Comparison of ENCODE assay signal across 17 mouse cellular contexts in genomic region chr15:78699513-78699912, GRCm38 (mm10). TPM values are rescaled to one million over a fixed set of nuclear protein-coding genes. Genes with fewer than 3 reads are reported as not detected.
"Had no signal": no experiment of that assay in that cellular context is flagged by ENCODE, and none has a peak within 500 bp of the region (broad histone marks: within the 10 kb centered on the region; RNA-seq: fewer than 3 reads in every experiment).

No protein-coding gene starts in this region.

- H3K27me3 ChIP-seq: midbrain, embryonic 15.5 days had no signal

- H3K9ac ChIP-seq: lung, embryonic 14.5 days; midbrain, embryonic 13.5 days; midbrain, embryonic 15.5 days; neural tube, embryonic 12.5 days; stomach, embryonic 15.5 days had no signal

- H3K27ac ChIP-seq: macrophage; midbrain, embryonic 13.5 days; midbrain, embryonic 15.5 days; neural tube, embryonic 12.5 days; stomach, embryonic 15.5 days; stomach, postnatal 0 days had no signal

- DNase-seq: lung, adult 18-20 months; lung, embryonic 14.5 days; lung, postnatal 10 days; right cerebral cortex, postnatal 14 days; thymus, adult 2 months; thymus, postnatal 25 days; thymus, postnatal 4 days had no signal

- H3K9me3 ChIP-seq: megakaryocyte, embryonic 14.5 days; midbrain, embryonic 13.5 days; midbrain, embryonic 15.5 days; neural tube, embryonic 12.5 days; stomach, embryonic 15.5 days had no signal

- H3K4me3 ChIP-seq: midbrain, embryonic 13.5 days; midbrain, embryonic 15.5 days; neural tube, embryonic 12.5 days; stomach, embryonic 15.5 days had no signal

- H3K4me2 ChIP-seq: lung, embryonic 14.5 days; midbrain, embryonic 11.5 days; midbrain, embryonic 13.5 days; midbrain, embryonic 15.5 days; neural tube, embryonic 12.5 days; stomach, embryonic 15.5 days had no signal

- H3K4me1 ChIP-seq: stomach, embryonic 15.5 days had no signal

- H3K36me3 ChIP-seq: midbrain, embryonic 13.5 days; midbrain, embryonic 15.5 days; neural tube, embryonic 12.5 days; stomach, embryonic 15.5 days had no signal

- ATAC-seq: midbrain, embryonic 13.5 days; midbrain, embryonic 15.5 days had no signal

RNA-seq across cellular contexts. Expression of gene Elfn2, which starts 19.1 kb away (rescaled TPM):
- total RNA-seq: monocyte, adult 5-6 weeks; neutrophil, adult 5-6 weeks had no signal
- polyA plus RNA-seq: macrophage had no signal
